Mouse (Mus musculus) megakaryocyte, adult 5-6 weeks (primary cell): Measurements from ENCODE around the gene Hs1bp3. TPM values are rescaled to one million over a fixed set of nuclear protein-coding genes. Genes with fewer than 3 reads are reported as not detected.

ENCODE experiments used
- ATAC-seq: 2 replicates; pipeline ENCODE4 v1.8.0; 2016; ENCODE audit warnings: mild to moderate bottlenecking, inconsistent platforms; ENCODE audit not compliant: poor library complexity, severe bottlenecking
- total RNA-seq, 2 experiments: library from RNA; stranded (forward) in 1 of 2; stranded (reverse) in 1 of 2; fragments of 153-499, 151-499 nt in 1 of 2; fragments of 221-1000, 200-1000 nt in 1 of 2; gene quantifications; 2 replicates each; pipeline versions ENCODE4 v1.2.3 to v1.2.4; 2015 to 2017

Hs1bp3 gene
- total RNA-seq, 2 experiments from 2014 or later: 4.8 to 6.7 TPM

DNA sequence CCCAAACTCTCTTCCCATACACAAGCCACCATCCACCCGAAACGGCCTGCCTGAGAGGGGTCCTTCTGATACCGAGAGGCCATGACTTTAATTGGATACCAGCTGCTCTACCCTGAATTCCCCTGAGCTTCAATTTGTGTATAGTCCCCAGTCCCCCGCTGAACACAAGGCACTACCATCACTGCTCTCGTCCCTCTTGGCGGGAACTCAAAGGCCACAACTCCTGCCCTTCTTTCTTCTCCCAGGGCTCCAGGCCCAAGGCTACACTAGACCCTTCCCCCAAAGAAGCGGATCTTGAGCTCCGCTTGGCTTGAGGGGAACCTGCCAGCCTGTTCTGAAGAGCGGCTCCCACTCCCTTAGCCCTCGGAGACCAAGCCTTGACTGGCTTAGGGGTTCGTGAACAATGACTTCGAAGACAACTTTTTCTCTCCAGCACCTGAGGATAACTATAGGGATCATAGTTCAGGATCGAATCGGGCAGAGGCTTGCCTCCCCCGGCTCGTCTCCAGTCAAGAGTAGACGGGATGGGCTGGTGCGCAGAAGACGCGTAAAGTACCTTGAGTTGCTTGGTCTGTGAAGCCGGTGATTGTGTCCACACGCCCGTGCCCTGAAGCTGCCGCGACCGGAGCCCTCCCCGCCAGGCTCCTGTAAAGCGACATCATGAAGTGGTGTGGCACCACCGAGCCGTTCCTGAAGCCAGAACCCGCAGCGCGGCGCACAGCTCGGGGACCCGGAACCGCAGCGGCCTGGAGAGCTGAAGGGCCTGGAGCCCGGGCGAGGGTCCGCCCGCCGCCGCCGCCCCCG lies 12.0 kb upstream of the Hs1bp3 start:
- ATAC-seq: no peak

GRCm38 (mm10) chr12:8301841-8302431 lies 11.3 kb upstream of the Hs1bp3 start, which contains the start of gene Gdf7:
TSS of gene Gdf7 (minus strand) at chr12:8301954.
- ATAC-seq: no peak

- no peak for ATAC-seq
These were observed 8.0 kb upstream of the Hs1bp3 start for GRCm38 (mm10) chr12:8305258-8305657.

- peak; percentile 80 for ATAC-seq
These were observed 6.8 kb upstream of the Hs1bp3 start for GRCm38 (mm10) chr12:8306432-8306831.

DNA sequence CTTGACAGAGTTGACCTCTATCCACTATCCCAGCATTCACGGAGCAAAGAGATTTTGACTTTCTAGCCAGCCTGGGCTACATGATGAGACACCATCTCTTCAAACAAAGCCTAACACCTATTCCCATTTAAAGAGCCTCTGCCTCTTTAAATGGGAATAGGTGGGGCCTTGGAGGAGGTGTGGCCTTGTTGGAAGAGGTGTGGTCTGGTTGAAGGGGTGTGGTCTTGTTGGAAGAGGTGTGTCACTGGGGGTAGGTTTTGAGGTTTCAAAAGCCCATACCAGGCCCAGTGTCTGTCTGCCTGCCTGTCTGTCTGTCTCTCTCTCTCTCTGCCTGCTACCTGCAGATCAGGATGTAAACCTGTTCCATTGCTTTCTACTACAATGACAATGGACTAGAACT lies 6.3 kb upstream of the Hs1bp3 start:
- no peak for ATAC-seq

DNA sequence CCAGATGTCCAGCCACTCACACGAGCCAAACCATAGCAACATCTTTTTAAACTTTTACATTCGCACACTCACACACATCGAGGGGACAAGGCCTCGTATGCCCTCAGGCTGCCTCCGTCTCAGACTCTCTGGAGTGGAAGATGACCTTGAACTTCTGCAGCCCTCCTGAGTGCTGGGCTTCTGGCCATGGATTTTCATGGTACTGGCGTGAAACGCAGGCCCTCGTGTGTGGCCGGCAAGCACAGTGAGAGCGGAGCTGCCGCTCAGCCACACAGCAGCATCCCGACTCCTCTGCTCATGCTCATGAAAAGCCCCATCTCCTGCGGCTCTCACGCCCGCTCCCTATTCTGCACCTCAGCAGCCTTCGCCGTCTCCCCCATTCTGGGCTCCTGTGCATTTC lies 2.2 kb upstream of the Hs1bp3 start:
- no peak for ATAC-seq

- ATAC-seq: no peak
These were observed 966 bp upstream of the Hs1bp3 start for GRCm38 (mm10) chr12:8312266-8312665.

DNA sequence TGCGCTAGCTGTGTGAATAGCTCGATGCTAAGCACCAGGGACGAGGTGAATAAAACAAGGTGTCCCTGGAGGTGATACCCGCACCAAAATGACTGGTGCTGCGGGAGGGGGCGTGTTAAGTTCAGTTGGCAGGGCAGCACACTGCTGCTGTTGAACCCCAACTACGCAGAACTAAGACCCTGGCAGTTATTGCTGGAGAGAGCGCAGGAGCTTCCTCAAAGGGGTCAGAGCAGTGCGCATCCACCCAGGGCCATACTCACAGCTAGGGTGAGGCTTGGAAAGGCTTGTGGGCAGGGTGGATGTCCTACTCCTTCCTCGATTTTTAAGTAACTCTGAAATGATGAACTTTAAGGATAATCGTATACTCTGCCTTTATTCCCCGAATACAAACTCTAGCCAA lies 541 bp downstream of the Hs1bp3 start:
- ATAC-seq: peak; percentile 55

DNA sequence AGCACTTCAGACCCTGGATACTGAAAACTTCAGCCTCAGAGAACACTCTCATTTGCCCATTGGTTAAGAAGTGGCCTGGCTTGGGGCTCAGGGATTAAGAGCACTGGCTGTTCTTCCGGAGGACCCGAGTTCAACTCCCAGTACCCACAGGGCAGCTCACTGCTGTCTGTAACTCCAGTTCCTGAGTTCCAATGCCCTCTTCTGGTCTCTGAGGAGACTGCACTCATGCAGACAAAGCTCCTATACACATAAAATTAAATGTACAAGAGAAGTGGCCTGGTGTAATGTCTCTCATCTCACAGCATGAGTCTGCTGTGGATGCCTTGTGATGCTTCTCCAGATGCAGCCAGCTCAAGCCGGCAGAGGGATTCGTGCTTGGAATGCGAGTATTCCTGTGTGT lies 3.3 kb downstream of the Hs1bp3 start:
- ATAC-seq: no peak

DNA sequence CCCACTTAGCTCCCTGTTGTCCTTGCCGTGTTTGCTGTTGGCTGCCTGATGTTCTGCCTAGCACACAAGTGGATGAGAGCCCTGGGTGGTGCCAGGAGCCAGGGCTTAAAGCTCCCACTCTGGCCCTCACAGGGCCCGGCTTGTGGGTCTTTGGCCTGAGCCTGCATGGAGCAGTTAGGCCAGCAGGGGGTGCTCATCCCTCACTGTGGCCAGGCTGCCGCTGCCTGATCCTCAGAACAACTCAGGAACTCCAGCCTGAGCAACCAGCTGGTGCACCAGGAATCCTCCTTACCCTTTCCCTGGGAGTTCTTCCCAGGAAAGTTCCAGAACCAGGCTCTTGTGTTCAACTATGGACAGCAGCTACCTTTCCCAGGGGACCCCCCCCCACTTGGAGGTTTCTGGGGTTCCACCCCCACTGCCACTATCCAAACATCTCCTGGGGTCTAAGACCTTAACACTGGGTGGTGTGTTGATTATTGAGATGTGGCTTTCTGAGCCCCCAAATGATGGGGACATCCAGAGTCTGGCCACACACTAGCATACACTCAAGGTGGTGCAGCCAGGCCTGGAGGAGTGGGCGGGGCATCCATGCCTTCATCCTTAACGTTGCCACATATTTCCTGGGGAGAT lies 7.0 kb downstream of the Hs1bp3 start:
- ATAC-seq: peak; percentile 99

DNA sequence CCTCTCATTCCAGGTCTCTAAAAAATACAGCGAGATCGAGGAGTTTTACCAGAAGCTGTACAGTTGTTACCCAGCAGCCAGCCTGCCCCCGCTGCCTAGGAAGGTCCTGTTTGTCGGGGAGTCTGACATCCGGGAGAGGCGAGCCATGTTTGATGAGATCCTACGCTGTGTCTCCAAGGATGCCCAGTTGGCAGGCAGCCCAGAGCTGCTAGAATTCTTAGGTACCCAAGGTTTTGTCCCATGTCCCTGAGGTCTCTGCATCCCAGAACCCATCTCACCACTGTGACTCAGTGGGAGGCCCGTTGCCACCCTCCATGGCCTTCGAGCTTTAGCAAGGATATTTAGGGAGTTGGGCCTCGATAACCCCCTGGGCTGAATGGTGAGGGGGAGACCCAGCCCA lies 8.3 kb downstream of the Hs1bp3 start:
- no peak for ATAC-seq

GRCm38 (mm10) chr12:8324086-8324485 lies 10.9 kb downstream of the Hs1bp3 start:
- no peak for ATAC-seq

- ATAC-seq: no peak
These were observed 12.2 kb downstream of the Hs1bp3 start for GRCm38 (mm10) chr12:8325245-8325942.

GRCm38 (mm10) chr12:8325943-8326522 lies 12.8 kb downstream of the Hs1bp3 start:
- no peak for ATAC-seq

GRCm38 (mm10) chr12:8326825-8327674 lies 13.8 kb downstream of the Hs1bp3 start:
- peak; percentile 99 for ATAC-seq

- ATAC-seq: no peak
These were observed 14.4 kb downstream of the Hs1bp3 start for GRCm38 (mm10) chr12:8327675-8328053.

DNA sequence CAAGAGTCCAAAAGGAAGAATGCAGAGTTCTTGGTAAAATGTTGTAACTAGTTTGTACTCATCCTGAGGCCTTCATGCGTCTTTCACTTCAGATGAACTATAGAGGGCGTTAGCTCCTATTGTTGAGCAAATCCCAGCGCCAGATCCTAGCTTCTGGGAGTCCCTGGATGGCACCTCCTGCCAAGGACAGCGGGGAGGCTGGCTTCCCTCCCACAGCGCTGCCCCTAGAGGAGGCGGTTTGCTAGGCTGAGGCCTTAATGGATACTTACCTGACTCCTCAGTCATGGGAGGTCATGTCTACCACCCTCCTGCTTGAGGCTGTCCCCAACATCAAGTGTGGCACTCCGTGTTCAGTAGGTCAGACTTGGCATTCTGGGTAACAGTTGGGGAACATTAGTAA lies 16.0 kb downstream of the Hs1bp3 start:
- ATAC-seq: no peak

GRCm38 (mm10) chr12:8331489-8332173 lies 18.4 kb downstream of the Hs1bp3 start:
- no peak for ATAC-seq

- ATAC-seq: no peak
These were observed 18.9 kb downstream of the Hs1bp3 start for GRCm38 (mm10) chr12:8332174-8332542.

DNA sequence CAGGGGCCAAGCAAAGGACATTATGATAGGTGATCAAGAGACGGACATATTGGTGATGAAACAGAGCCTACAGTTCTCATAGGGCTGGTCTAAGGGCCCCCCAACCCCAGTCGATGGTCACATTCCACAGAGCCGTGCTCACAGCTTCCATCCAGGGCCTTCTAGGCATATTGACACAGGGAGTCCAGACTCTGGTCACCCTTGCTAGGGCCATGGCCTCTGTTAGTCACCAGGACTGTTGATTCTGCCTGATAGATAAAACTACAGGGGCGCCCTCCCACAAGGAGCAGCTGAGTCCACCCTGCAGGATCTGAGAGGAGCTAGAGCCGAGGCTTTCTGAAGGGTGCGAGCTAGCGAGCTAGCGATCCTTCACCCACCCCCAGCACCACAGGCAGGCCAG lies 20.4 kb downstream of the Hs1bp3 start:
- ATAC-seq: no peak
